Mouse (Mus musculus) cerebellum, adult (tissue): ENCODE results near the gene Pprc1.

Experiments
- ATAC-seq: cut with Nextera tagmentation; 2 replicates; pipeline ENCODE4 v1.9.2; 2017; ENCODE audit warnings: mild to moderate bottlenecking, moderate library complexity, mixed read lengths; ENCODE audit not compliant: insufficient number of reproducible peaks, low FRiP score, low TSS enrichment

Gene Pprc1

DNA sequence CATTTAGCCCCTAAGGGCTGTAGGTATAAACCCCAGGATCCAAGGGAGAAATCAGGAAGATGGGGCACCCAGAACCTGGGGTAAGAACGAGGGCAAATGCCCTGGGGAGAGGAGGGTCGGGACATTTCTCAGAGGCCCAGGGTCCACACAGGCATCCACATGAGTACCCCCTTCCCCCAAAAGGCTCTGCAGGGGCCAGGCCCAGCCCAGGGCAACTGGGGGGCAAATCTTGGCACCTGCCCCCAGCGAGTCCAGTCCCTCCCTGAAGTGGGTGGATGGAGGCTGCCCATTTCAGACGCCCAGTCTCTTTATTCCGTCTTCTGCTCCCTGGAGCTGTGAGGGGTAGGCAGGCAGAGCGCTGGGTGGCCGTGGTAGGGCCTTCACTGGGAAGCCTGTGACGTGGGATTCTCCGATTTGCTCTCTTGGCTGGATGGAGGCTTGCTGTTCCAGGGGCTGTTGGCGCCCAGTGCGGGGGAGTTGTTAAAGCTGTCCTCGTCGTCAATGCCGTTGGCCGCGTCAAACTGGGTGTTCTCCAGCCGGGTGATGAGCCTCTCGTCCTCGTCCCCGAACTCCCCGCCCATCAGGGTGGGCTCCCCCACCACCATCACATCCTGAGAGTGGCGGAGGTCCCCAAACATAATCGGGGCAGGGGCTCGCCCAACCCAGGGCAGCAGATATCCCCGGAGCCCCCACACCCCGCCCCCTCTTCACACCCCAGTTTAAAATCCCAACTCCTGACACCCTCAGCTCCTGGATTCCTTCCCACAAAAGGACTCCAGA, 11.8 kb upstream of the Pprc1 start:
- ATAC-seq, result no peak

DNA sequence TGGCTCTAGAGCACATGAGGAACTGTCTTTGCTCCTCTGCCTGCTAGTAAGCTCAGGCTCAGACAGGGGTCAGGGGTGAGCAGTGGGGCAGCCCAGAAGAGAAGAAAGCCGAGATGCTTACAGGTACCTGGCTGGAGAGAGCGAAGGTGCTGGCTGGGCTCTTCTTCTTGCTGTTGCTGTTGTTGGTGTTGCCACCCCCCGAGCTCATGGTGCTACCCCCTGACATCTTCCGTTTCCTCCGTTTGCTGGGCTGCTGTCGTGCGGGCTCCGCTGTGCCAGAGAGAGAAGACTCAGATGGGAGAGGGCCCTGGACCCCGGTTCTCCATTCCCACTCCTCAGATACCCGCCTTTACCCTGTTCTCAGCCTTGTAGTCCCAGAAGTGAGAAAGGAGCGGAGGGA, 10.8 kb upstream of the Pprc1 start:
- ATAC-seq, result no peak

DNA sequence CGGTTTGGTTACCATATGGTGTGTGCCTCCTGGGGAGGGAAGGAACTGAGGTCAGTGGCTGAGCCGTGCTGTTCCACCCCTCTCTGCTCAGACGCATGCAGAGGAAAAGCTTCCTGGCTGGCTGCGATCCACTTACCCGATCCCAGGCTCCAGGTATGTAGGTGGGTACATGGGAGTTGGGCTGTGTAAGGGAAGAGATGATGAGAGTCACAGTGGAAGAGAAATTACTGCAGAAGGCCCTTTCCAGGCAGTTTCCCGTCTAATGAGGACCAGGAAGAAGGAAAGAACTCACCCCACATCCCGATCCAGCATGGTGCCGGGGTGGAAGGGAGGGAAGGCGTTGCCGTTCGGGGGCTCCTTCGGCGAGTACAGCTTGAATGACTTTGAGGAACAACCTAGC, 8.7 kb upstream of the Pprc1 start:
- ATAC-seq, result no peak

DNA sequence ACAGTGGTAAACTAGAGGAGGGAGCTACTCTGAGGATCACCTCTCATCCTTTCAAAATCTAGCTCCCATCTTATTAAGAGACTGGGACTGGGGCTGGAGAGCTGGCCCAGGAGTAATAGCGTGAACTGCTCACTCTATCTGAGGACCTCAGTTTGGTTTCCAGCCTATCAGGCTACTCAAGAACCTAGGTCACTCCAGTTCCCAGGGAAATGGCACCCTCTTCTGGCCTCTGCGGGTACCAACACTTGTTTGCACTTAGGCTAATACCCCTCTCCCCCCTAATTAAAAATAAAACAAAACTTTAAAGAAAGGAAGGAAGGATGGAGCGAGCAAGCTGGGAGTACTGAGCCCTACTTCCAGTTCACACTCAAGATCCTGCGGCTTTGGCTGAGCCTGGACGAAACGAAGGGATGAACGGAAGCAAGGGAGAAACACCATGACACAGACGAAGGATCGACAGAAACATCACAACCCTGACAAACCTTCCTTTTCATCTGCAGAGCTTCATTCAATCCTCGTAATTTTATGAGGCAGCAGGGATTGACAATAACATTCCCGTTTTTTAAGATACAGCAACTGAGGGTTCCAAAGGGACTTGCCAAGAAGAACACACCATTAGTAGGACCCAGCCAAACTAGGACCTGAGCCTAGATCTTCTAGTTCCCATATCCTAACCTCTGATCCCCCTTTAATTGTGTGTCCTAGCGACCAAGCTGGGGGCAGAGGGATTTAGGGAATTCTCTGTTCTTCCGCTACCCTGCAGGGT, 8.0 kb upstream of the Pprc1 start:
- ATAC-seq, result no peak

DNA sequence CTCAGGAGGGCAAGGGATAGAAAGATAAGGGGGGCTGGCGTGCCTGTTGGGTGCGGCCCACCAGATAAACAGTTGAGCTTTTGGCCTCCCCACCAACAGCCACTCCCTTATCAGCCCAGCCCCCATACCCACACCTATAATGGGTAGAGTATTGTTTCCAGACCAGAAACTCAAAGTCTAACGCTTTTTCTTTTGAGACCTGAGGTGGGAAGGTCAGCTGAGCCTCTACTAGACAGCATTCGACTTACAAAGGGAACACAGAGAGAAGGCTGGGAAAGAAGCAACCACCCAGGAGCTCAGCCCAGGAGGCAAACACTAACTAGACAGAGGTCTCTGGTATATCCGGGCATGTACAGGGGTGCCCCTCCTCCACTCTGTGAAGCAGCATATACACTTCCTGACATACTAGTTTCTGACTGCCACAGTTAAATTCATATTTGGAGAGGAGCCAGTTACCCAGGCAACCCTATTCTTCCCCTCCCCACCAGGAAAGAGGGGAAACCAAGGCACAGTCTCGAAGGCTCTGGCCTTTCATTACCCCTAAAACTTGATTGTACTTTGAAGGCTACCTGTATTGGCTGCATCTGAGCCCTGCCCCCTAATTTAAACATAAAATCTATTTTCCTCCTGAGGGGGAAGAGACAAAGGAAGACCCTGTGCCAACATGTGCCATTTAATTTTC, 7.3 kb upstream of the Pprc1 start:
- ATAC-seq, result no peak

DNA sequence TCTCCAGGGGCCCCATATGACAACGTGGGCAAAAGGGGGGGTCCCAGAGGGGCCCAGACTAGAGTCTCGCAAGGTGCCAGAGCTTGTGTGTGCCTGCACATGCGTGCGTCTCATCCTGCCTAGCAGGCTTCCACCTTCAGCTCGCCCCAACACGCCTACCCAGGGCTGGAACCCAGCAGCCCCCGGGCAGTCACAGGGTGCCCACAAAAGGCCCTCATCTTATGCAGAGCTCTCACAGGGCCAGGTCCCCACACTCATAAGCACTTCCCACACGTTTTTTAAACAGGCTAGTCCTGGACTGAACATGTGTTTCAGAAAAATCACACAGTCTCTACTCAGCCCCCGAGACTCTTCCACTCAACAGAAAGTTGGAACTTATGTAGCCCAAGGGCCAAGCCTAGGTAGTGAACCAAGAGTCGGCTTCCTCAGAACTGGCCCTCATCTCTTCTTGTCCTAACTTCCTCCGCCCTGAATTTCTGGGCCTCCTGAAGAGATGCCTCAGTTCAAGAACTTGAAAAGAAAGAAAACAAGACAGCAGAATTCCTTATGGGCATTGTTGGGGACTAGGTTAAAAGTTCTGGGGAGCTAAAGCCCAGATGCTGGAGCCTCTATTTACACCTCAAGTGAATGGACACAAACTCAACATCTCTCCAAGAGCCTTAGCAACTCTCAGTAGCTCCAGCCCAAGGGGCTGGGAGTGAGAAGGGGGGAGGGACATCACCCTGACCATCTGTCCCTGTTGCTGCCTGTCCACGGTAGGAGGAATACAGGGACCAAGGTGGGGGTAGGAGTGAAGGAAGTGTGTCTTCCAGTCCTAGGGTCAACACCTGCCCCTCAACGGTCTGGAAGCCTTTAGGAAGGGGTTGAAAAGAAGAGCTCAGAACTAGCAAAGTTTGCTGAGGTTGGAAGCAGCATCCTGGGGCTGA, 6.5 kb upstream of the Pprc1 start:
- no peak for ATAC-seq

DNA sequence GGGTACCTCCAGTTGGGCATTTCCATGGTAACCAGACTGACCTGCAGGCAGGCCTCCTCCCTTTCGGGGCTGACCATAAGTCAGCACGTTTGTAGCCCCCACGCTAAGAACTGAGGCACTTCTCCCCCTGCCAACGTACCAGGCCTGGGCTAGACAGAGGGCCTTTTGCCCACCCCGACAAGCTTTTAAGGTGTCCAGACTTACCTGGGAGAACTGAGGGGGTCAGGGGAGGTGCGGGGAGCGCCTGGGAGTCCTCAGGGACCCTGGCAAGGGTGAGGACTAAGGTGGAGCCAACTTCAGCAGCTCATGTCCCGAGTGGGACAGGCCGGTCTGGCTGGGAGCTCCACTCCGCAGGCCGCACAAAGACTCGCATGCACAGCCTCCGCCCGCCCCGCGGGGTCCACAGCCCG, 5.8 kb upstream of the Pprc1 start:
- ATAC-seq, result no peak

DNA sequence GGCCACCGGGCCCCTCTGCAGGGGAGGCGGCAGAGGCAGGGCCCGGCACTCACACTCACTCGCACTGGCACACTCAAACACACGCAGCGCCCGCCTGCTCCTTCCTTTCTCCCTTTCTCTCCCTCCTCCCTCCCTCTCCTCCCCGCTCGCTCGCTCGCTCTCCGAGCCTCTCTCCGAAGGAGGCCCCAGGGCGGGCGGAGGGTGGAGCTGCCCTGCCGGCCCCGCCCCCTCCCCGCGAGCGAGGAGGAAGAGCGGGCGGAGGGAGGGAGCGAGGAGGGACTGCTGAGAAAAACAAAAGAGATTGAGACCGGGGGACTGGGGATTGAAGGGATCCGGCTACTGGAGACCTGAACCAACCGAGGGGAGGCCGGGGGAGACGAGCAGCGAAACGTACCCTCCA, 5.2 kb upstream of the Pprc1 start:
- ATAC-seq, result peak; percentile 66

DNA sequence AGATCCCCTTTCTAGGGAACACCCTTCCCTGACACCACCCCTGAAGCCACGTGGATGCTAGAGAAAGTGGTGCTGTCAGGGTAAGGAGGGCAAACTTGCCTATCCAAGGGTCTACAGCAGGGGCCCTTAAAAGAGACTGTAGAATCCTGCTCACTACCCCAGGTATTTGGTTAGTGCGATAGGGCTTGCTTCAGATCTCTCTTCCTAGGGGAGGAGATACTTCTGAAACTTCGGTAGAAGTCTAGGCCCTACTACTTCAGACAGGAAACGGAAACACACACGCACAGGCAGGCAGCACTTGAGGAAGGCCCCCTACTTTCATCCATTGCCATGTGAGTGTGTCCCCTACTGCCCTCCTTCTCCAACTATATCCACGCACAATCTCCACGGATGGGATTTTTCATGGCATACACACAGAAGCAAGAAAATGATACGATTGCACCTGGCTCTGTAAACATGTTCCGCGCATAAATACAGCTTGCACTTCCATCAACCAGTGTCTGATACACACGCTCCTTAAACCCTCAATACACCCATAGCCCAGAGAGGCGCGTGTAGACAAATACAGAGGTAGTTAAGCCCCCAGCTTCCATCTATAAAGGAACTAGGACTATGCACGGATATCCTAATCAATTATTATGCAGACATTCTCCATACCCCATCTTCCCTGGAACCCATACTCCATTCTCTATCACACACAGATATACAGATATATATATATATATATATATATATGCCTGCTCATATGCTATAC, 4.4 kb upstream of the Pprc1 start:
- ATAC-seq, result no peak

DNA sequence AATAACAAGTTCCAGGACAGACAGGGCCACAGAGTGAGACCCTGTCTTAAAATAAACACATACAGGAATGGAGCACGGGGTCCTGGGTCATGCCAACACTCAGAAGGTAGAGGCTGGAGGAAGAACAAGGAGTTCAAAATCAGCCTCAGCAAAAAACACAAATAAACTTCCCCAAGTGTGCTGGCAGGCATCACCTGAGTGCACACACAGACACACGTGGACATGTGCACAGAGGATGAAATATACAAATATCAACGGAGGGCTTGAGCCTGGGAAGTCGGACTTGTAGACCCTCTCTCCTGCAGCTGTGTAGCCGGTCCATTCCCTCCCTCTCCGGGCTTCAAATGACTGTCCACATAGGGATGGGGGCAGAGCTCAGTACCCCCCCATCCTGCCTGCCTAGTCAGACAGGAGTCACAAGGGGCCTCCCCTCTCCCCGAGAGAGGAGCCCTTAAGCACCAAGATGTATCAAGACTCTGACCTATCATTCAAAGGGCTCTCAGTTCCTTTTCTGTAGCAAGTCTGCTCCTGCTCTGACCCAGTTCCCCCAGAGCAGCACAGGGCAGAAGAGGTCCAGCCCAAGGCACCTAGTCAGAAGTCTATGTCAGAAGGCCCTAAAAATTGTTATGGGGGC, 3.3 kb upstream of the Pprc1 start:
- no peak for ATAC-seq

DNA sequence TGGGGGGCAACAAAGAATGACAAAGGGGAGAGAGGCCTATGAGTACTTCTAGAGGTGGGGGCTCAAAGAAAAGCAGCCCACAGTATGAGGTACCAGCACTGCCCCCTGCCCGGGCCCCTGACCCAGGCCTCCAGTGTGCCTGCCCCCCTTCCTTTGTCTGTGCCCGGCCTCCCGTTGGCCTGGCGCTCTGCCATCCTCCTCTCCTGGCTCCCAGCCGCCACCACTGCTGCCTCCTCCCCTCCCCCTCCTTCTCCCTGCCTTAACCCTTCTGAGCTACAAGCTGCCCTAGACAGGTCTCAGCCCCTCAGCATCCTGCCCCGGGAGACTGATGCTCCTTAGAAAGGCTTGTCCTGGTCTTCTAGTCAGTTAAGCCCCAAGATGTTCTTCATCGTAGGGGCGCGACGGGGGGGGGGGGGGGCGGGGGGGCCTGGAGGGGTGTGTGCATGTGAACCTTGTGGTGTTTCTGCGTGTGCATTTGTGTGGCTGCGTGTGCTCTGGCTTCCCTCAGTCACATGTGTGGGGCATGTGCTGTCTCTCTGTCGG, 2.7 kb upstream of the Pprc1 start:
- ATAC-seq, result no peak

DNA sequence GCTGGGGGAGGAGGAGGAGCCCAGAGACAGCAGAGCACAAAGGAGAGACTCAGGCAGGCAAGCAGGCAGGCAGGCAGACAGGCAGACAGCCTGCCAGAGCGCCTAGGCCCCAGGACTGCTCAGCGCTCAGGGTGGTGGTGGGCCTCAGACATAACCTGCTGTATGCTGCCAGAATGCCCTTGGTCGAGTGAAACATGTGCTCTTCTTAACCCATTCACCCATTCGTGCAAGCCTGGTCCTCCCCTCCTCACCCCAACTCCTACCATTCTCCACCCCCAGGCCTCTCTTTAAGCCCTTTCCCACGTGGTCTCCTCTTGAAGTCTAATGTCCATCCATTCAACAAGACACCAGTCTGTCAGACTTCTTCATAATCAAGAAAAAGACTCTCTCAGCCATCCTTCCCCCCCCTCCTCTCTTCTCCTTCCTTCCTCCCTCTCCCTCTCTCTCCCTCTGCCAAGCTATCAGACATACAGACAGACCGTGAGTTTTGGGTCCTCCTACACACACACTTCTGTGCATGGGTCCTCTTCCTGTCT, 2.1 kb upstream of the Pprc1 start:
- no peak for ATAC-seq

DNA sequence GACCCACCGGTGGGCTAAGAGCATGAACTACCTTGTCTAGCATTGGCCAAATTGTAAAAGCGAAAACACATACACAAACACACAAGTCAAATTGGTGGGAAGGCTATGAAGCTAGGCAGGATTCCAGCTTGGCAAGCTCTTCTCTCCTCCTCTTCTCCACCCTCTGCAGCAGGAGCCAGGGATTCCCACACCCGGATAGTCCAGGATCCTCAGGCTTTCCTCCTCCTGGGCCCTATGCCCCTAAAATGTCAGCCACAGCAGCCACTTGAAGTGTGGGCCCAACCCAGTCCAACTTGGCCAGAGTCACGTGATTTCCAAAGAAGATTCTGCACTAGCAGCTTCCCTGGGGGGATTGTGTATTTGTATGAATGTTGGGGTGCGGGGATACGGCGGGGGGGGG, 1.3 kb upstream of the Pprc1 start:
- no peak for ATAC-seq

DNA sequence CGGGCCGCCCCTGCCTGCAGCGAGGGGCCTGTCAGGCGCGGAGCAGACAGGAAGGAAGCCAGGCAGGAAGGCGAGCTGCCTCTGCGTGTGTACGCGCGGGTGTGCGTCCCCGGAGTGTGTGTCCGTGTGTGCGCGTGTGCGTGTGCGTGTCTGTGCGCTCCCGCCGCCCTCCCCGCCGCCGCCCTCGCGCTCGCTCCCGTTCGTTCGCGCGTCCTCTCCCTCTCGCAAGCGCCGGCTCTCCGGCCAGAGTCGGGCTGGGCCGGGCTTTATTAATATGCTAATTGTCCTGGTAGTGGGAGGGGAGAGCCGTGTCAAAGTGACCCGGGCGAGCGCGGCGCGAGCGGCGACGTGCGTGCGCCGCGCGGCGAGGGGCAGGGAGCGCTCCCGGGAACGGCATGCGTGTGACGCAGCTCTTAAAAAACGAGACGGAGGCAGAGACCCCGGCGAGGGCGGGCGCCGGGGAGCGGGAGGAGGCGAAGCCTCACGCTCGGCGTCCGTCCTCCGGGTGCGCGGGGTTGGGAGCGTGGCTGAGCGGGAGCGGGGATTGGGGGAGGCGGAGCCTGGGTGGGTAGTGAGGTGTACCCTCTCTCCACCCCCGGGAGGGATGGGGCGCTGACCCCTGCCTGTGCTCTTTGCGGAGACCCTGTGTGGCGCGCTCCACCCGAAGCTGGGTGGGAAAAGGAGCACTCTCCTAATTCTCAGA, 458 bp downstream of the Pprc1 start, which contains the start of gene Ldb1:
Gene Ldb1, minus strand, starts transcription at position 222 of the 703 bp plus-strand sequence.
- ATAC-seq, result peak; percentile 80

DNA sequence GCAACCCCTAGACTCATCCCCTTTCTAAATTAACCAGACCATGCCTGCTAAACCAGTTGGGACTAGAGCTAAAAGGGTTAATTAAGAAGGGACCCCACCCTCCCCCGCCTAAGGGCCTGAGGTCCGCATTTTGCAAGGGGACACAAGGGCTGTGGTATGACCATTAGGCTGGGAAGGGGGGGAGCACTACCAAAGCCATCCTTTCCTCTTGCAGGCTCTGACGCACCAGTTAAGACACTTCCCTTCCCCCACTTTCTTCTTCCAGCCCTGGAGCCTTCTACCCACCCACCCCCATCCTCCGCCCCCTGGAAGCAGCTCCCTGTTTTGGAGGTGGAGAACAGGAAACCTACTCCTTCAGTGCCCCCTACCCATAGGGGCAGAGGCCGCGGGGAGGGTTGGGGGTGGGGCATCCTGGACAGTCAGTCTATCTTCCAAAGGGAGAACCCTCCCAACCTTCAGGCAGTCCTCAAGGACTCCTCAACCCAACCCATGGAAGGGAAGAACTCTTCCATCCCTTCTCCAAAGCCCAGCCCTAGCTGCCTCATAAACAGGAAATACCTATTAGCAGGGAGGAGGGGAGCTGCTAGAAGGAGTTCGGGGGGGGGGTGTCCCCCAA, 1.1 kb downstream of the Pprc1 start:
- ATAC-seq, result peak; percentile 16

DNA sequence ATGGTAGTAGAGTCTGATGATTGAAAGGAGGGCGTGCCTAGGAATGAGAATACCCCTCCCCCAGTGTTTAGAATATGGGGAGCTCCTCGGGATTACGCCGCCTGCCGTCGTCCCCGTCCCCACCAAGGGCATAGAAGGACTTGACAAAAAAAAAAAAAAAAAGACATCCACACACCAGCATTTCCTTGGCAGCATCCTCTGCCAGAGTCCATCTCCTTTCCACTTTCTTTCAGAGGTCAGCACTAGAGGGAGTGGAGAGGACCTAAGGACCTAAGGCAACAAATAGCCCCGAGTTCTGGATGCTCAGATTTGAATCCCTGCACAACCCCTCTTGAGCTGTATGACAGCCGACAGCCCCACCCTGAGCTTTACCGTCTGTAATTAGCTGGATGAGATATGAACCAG, 1.9 kb downstream of the Pprc1 start:
- no peak for ATAC-seq

DNA sequence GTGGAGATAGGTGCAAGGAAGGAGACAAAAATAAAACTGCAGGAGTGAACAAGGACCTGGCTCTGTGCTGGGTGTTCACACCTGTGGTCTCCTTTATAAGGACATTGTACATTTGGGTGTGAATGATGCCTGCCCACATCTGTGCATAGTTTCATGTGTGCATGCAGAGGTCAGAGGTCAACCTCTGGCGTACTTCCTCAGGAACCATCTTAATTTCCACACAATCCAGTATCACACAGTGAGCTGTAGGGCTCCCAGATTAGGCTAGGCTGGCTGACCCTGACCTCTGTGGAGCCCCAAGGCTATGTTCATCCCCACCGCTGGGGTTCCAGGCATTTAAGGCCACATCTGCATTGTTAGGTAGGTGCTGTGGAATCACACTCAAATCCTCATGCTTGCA, 2.7 kb downstream of the Pprc1 start:
- ATAC-seq, result no peak

DNA sequence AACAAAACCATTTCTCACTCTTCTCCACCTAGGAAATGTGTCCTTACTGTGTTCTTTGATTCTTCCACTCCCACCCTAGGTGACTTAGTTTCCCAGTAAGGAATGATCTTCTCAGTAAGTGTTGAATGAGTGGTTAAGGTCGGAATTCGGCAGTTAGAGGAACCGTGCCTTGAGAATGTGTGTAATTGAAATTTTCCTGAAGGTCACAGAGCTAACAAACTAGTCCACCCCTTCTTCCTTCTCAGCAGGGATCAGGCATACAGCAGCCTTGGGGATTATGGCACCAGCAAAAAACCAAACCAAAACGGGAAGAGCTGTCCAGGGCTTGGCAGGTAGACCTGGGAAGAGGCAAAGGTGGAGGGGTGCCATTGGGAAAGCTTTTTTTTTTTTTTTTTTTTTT, 4.4 kb downstream of the Pprc1 start:
- no peak for ATAC-seq
